Mouse (Mus musculus): ENCODE data around the gene Grm4.

Grm4 gene

GRCm38 (mm10) chr17:27552215-27553201 lies 31.3 kb upstream of the Grm4 start:
- in situ Hi-C loops (cut with MboI; ENCODE audit: low sequenced_read_pairs): no loop called here

GRCm38 (mm10) chr17:27551393-27551940 lies 30.3 kb upstream of the Grm4 start:
- in situ Hi-C loops (cut with MboI; ENCODE audit: low sequenced_read_pairs): no loop called here

- in situ Hi-C loops (cut with MboI; ENCODE audit: low sequenced_read_pairs): no loop called here
These were observed 28.0 kb upstream of the Grm4 start for GRCm38 (mm10) chr17:27549234-27549633.

GRCm38 (mm10) chr17:27547253-27547868 lies 26.2 kb upstream of the Grm4 start:
- in situ Hi-C loops (cut with MboI; ENCODE audit: low sequenced_read_pairs): no loop called here

- in situ Hi-C loops (cut with MboI; ENCODE audit: low sequenced_read_pairs): no loop called here
These were observed 25.4 kb upstream of the Grm4 start for GRCm38 (mm10) chr17:27546574-27547085.

- in situ Hi-C loops (cut with MboI; ENCODE audit: low sequenced_read_pairs): no loop called here
These were observed 24.8 kb upstream of the Grm4 start for GRCm38 (mm10) chr17:27545991-27546390.

- in situ Hi-C loops (cut with MboI; ENCODE audit: low sequenced_read_pairs): no loop called here
These were observed 23.3 kb upstream of the Grm4 start for GRCm38 (mm10) chr17:27544551-27544950.

GRCm38 (mm10) chr17:27541984-27542383 lies 20.8 kb upstream of the Grm4 start:
- in situ Hi-C loops (cut with MboI; ENCODE audit: low sequenced_read_pairs): no loop called here

- in situ Hi-C loops (cut with MboI; ENCODE audit: low sequenced_read_pairs): no loop called here
These were observed 20.1 kb upstream of the Grm4 start for GRCm38 (mm10) chr17:27541261-27541660.

- in situ Hi-C loops (cut with MboI; ENCODE audit: low sequenced_read_pairs): no loop called here
These were observed 13.5 kb upstream of the Grm4 start for GRCm38 (mm10) chr17:27534718-27535117.

- in situ Hi-C loops (cut with MboI; ENCODE audit: low sequenced_read_pairs): no loop called here
These were observed 12.2 kb upstream of the Grm4 start for GRCm38 (mm10) chr17:27533354-27533753.

GRCm38 (mm10) chr17:27532095-27532494 lies 10.9 kb upstream of the Grm4 start:
- in situ Hi-C loops (cut with MboI; ENCODE audit: low sequenced_read_pairs): no loop called here

GRCm38 (mm10) chr17:27528767-27529166 lies 7.6 kb upstream of the Grm4 start:
- in situ Hi-C loops (cut with MboI; ENCODE audit: low sequenced_read_pairs): no loop called here

GRCm38 (mm10) chr17:27528030-27528429 lies 6.8 kb upstream of the Grm4 start:
- in situ Hi-C loops (cut with MboI; ENCODE audit: low sequenced_read_pairs): no loop called here

- in situ Hi-C loops (cut with MboI; ENCODE audit: low sequenced_read_pairs): no loop called here
These were observed 6.0 kb upstream of the Grm4 start for GRCm38 (mm10) chr17:27527188-27527587.

- in situ Hi-C loops (cut with MboI; ENCODE audit: low sequenced_read_pairs): no loop called here
These were observed 1.9 kb upstream of the Grm4 start for GRCm38 (mm10) chr17:27523121-27523520.

- in situ Hi-C loops (cut with MboI; ENCODE audit: low sequenced_read_pairs): no loop called here
These were observed 646 bp downstream of the Grm4 start for GRCm38 (mm10) chr17:27520557-27520956.

GRCm38 (mm10) chr17:27518700-27519595 lies 2.3 kb downstream of the Grm4 start:
- in situ Hi-C loops (cut with MboI; ENCODE audit: low sequenced_read_pairs): loop anchor here (10.0 kb wide), 1 partner anchor 334 kb away; no protein-coding TSS in a partner anchor

GRCm38 (mm10) chr17:27518296-27518695 lies 2.9 kb downstream of the Grm4 start:
- in situ Hi-C loops (cut with MboI; ENCODE audit: low sequenced_read_pairs): loop anchor here (10.0 kb wide), 1 partner anchor 333 kb away; no protein-coding TSS in a partner anchor

All from CH12F3 (cell line).